Mouse (Mus musculus): ENCODE measurements around the gene U2surp.

- no peak for TF ChIP-seq CTCF (IDR thresholded peaks at IDR 0.05 in 2 of 3, conservative IDR thresholded peaks at IDR 0.05 in 1 of 3; ENCODE audit: control insufficient read depth in 1 of 3, insufficient read depth in 1 of 3, low read depth in 2 of 3, low read length in 3 of 3, poor library complexity in 1 of 3, severe bottlenecking in 1 of 3)
- no peak for TF ChIP-seq USF1 (IDR thresholded peaks at IDR 0.05; ENCODE audit: low read depth, low read length)
- TF ChIP-seq POLR2A (IDR thresholded peaks at IDR 0.05; ENCODE audit: control insufficient read depth in 1 of 2, insufficient read depth in 1 of 2, low read depth in 1 of 2, low read length in 2 of 2, poor library complexity in 1 of 2): no peak
- no peak for TF ChIP-seq CHD2 (IDR thresholded peaks at IDR 0.05; ENCODE audit: low read length)
- no peak for TF ChIP-seq MEF2A (IDR thresholded peaks at IDR 0.05; ENCODE audit: extremely low read depth, insufficient replicate concordance, low read depth, low read length, poor library complexity, severe bottlenecking)
Observed at GRCm38 (mm10) chr9:95450586-95450985, 61.2 kb downstream of the U2surp start.
